Mouse (Mus musculus) ovary, adult 10 weeks (tissue): ENCODE data around the gene Grk2. TPM values are rescaled to one million over a fixed set of nuclear protein-coding genes. Genes with fewer than 3 reads are reported as not detected.

Source experiments
- polyA plus RNA-seq: library from polyadenylated mRNA; stranded (reverse); fragments of 350-450 nt; fragmentation: Illumina TruSeq; extraction: RNeasy Lipid Tissue Mini Kit (QIAGEN cat#74804); gene quantifications from one replicate; pipeline ENCODE4 v1.2.3, GENCODE M21; 2014

The Grk2 gene
- polyA plus RNA-seq = 19.6 TPM

GRCm38 (mm10) chr19:4306190-4306577, at the start of gene Grk2:
Gene Grk2 (minus strand): TSS chr19:4306222.

GRCm38 (mm10) chr19:4282898-4283553, 23.0 kb downstream of the Grk2 start, which contains the start of gene Ankrd13d:
Gene Ankrd13d (minus strand): TSS chr19:4283137.

GRCm38 (mm10) chr19:4268566-4269361, 37.3 kb downstream of the Grk2 start, which contains the start of gene Ssh3:
Gene Ssh3 (minus strand): TSS chr19:4269180.

Other genes starting within 250 kb of the Grk2 start
- gene Gstp3, start 246.7 kb downstream of the Grk2 start, polyA plus RNA-seq = not detected
- not detected for gene Cabp2, start 224.6 kb downstream of the Grk2 start, polyA plus RNA-seq
- gene Cdk2ap2, start 209.0 kb downstream of the Grk2 start, polyA plus RNA-seq = not detected
- 0.37 TPM for gene Pitpnm1, start 206.2 kb downstream of the Grk2 start, polyA plus RNA-seq
- gene Aip, start 180.4 kb downstream of the Grk2 start, polyA plus RNA-seq = 1.00 TPM
- not detected for gene Gpr152, start 166.4 kb downstream of the Grk2 start, polyA plus RNA-seq
- not detected for gene Cabp4, start 162.2 kb downstream of the Grk2 start, polyA plus RNA-seq
- gene Coro1b, start 157.6 kb downstream of the Grk2 start, polyA plus RNA-seq = 12.7 TPM
- gene Ptprcap, start 152.6 kb downstream of the Grk2 start, polyA plus RNA-seq = 1.6 TPM
- 1.2 TPM for gene Rps6kb2, start 142.9 kb downstream of the Grk2 start, polyA plus RNA-seq
- 1.00 TPM for gene Carns1, start 130.7 kb downstream of the Grk2 start, polyA plus RNA-seq
- not detected for gene Tbc1d10c, start 114.9 kb downstream of the Grk2 start, polyA plus RNA-seq
- 102 TPM for gene Ppp1ca, start 114.2 kb downstream of the Grk2 start, polyA plus RNA-seq
- gene Rad9a, start 104.6 kb downstream of the Grk2 start, polyA plus RNA-seq = 3.0 TPM
- 0.26 TPM for gene Clcf1, start 92.0 kb downstream of the Grk2 start, polyA plus RNA-seq
- not detected for gene AC109138.7, start 91.9 kb downstream of the Grk2 start, polyA plus RNA-seq
- not detected for gene Pold4, start 74.3 kb downstream of the Grk2 start, polyA plus RNA-seq
- 1.9 TPM for gene Ssh3, start 37.0 kb downstream of the Grk2 start, polyA plus RNA-seq
- not detected for gene Ankrd13d, start 23.1 kb downstream of the Grk2 start, polyA plus RNA-seq
- gene Kdm2a, start 92.1 kb upstream of the Grk2 start, polyA plus RNA-seq = 79.9 TPM
- 1.00 TPM for gene Rhod, start 133.2 kb upstream of the Grk2 start, polyA plus RNA-seq
- gene Syt12, start 171.2 kb upstream of the Grk2 start, polyA plus RNA-seq = 0.17 TPM
- gene 2010003K11Rik, start 192.4 kb upstream of the Grk2 start, polyA plus RNA-seq = not detected
- gene Pcx, start 204.2 kb upstream of the Grk2 start, polyA plus RNA-seq = 0.43 TPM